Mouse (Mus musculus): ENCODE results near the gene Muc2. TPM values are rescaled to one million over a fixed set of nuclear protein-coding genes. Genes with fewer than 3 reads are reported as not detected.

The Muc2 gene
- polyA plus RNA-seq, 1 experiment from 2014 or later = 0.27 TPM

DNA sequence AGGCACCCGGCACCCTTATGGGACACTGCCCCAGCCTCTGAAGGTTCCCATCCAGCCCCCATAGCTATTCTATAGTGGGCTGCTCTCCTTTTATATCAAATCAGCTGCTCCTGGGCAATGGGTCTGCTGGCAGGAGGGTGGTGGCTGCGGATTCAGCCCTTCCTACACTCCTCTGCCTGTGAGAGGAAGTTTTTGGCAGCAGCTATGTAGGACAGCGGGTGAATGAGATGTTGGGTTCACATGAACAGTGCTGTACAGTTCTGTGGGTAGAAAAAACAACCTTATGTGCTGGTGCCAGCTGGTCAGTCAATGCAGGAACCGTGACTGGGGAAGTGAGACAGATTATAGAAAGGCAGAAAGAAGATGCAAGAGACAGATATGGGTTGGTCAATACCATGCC, 11.2 kb upstream of the Muc2 start:
- no peaks in the 10 kb centered on the region for H3K4me1 ChIP-seq (replicated peaks)
- no peak overlapping the region for H3K27ac ChIP-seq
- H3K9ac ChIP-seq (replicated peaks) = no peak overlapping the region
- WGBS = 87% methylated on average over 4 of the region's 4 CpGs
- no peaks in the 10 kb centered on the region for H3K27me3 ChIP-seq
- no peak overlapping the region for H3K4me2 ChIP-seq (replicated peaks)
- no peaks in the 10 kb centered on the region for H3K36me3 ChIP-seq
- H3K9me3 ChIP-seq = no peaks in the 10 kb centered on the region
- ATAC-seq = no peak
- H3K4me3 ChIP-seq (replicated peaks) = no peak overlapping the region

DNA sequence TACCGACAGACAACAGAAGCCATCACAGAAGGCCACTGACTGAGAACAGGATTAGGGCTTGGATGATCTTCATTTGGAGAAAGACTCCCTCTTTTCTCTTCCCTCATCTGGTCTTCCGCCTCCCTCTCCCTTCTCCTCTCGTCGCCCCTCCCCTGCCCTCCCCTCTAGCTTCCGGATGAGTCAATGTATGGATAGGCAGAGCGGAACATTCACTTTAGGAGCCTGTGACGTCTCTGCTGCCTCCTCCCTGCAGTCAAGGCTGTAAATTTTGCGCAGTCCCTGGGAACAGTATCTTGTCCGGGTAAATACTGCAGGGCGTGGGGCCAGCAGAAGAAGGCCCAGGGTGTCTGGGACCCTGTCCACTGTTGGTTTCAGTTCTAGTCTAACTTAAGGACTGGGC, 2.8 kb upstream of the Muc2 start:
- no peak overlapping the region for H3K4me2 ChIP-seq (replicated peaks)
- no peak overlapping the region for H3K9ac ChIP-seq (replicated peaks)
- no peak overlapping the region for H3K27ac ChIP-seq
- no peak for ATAC-seq
- H3K4me1 ChIP-seq (replicated peaks) = peaks cover 5% of the 10 kb centered on the region; the same call in 1 of the 2 replicates
- no peaks in the 10 kb centered on the region for H3K27me3 ChIP-seq
- no peaks in the 10 kb centered on the region for H3K36me3 ChIP-seq
- H3K4me3 ChIP-seq (replicated peaks) = no peak overlapping the region
- WGBS = 60% methylated on average over 10 of the region's 10 CpGs
- H3K9me3 ChIP-seq = no peaks in the 10 kb centered on the region

DNA sequence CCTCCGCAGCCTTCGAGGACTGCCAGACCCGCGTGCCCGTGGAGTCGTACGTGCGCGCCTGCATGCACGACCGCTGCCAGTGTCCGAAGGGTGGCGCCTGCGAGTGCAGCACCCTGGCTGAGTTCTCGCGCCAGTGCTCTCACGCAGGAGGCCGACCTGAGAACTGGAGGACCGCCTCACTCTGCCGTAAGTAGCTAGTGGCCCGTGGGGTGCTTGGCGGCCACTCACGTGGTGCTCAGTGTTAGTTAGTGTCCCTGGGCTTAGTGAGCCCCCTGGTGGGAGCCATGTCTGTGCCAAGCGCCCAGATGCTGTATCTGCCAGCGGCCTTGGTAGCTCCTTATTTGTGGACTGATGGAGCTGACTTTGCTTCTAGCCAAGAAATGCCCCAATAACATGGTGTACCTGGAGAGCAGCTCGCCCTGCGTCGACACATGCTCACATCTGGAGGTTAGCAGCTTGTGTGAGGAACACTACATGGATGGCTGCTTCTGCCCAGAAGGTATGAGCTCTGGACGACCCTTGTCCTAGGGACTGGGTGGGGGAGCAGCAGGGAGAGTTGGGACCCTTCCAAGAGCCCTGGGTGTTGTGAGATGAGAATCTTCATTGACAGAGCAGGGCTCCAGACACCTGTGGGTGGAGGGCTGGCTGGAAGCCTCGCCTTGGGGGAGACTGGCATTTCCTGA, 3.6 kb downstream of the Muc2 start:
- H3K4me1 ChIP-seq (replicated peaks) = peaks cover 5% of the 10 kb centered on the region; the same call in 1 of the 2 replicates
- no peaks in the 10 kb centered on the region for H3K27me3 ChIP-seq
- no peak overlapping the region for H3K9ac ChIP-seq (replicated peaks)
- 69% methylated on average over 30 of the region's 30 CpGs for WGBS
- no peak overlapping the region for H3K27ac ChIP-seq
- peak overlapping the region; percentile 5; the same call in 1 of the 2 replicates for H3K4me3 ChIP-seq (replicated peaks)
- no peaks in the 10 kb centered on the region for H3K9me3 ChIP-seq
- H3K4me2 ChIP-seq (replicated peaks) = peak overlapping the region; percentile 38
- no peak for ATAC-seq
- no peaks in the 10 kb centered on the region for H3K36me3 ChIP-seq

DNA sequence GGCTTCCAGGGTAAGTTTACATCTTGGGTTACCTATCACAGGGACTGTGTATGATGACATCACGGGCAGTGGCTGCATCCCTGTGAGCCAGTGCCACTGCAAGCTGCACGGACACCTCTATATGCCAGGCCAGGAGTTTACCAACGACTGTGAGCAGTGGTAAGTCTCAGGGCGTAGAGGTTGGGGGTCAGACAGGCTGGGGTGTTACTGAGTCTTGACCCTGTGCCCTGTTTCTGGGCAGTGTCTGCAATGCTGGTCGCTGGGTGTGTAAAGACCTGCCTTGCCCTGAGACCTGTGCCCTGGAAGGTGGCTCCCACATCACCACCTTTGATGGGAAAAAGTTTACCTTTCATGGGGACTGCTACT, 4.1 kb downstream of the Muc2 start:
- no peak for ATAC-seq
- no peaks in the 10 kb centered on the region for H3K36me3 ChIP-seq
- peaks cover 5% of the 10 kb centered on the region; the same call in 1 of the 2 replicates for H3K4me1 ChIP-seq (replicated peaks)
- H3K4me3 ChIP-seq (replicated peaks) = no peak overlapping the region
- no peak overlapping the region for H3K9ac ChIP-seq (replicated peaks)
- H3K9me3 ChIP-seq = no peaks in the 10 kb centered on the region
- no peaks in the 10 kb centered on the region for H3K27me3 ChIP-seq
- H3K27ac ChIP-seq = no peak overlapping the region
- WGBS = 90% methylated on average over 5 of the region's 5 CpGs
- no peak overlapping the region for H3K4me2 ChIP-seq (replicated peaks)

DNA sequence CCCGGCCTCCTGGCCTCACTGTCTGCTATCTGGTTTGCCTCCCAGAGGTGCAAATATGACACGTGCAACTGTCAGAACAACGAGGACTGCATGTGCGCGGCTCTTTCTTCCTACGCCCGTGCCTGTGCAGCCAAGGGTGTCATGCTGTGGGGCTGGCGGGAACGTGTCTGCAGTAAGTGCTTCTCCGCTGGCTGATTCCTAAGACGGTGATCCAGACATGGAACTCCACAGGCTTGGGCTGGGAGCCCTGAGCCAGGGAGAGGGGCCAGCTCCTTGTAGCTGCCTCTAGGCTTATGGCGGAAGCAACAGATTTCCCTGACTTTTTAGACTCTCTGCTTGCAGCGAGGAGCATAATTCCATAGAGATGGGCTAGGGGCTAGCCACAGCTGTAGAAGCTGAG, 6.4 kb downstream of the Muc2 start:
- Histone ChIP-seq H3K27me3 (no peaks in the 10 kb centered on the region), H3K36me3 (no peaks in the 10 kb centered on the region), H3K4me3 (replicated peaks) (no peak overlapping the region), H3K4me2 (replicated peaks) (no peak overlapping the region), H3K27ac (no peak overlapping the region), H3K4me1 (replicated peaks) (no peaks in the 10 kb centered on the region), H3K9ac (replicated peaks) (no peak overlapping the region), H3K9me3 (no peaks in the 10 kb centered on the region)
- WGBS = 78% methylated on average over 13 of the region's 13 CpGs
- no peak for ATAC-seq

DNA sequence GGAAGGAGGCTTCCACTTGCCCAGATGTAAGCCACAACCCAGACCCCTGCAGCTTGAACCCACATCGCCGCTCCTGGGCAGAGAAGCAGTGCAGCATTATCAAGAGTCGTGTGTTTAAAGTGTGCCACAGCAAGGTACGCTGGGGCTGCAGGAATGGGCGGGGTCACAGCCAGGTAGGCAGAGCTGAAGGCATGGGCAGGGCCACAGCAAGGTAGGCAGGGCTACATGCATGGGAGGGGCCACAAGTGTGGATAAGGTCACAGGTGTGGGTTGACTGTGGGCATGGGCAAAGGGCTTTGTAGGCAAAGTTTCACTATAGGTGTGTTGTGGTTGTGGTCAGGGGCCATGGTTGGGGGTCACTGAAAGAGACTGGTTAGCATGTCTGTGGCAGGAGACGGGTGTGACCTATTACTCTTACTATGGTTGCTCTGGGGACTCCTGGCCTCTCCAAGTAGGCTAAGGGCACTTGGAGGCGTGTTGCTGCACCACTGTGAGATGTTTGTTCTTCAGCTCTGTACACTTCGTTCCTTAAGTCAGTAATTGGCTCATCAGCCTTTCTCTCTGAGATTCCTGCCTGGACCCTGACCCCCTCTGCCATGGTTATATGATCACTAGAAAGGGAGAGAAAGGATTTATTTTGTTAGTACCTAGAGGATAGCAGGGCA, 9.5 kb downstream of the Muc2 start:
- no peak overlapping the region for H3K9ac ChIP-seq (replicated peaks)
- no peaks in the 10 kb centered on the region for H3K36me3 ChIP-seq
- no peaks in the 10 kb centered on the region for H3K9me3 ChIP-seq
- no peaks in the 10 kb centered on the region for H3K4me1 ChIP-seq (replicated peaks)
- no peaks in the 10 kb centered on the region for H3K27me3 ChIP-seq
- no peak overlapping the region for H3K4me3 ChIP-seq (replicated peaks)
- WGBS = 84% methylated on average over 8 of the region's 8 CpGs
- ATAC-seq = no peak
- no peak overlapping the region for H3K4me2 ChIP-seq (replicated peaks)
- H3K27ac ChIP-seq = no peak overlapping the region

DNA sequence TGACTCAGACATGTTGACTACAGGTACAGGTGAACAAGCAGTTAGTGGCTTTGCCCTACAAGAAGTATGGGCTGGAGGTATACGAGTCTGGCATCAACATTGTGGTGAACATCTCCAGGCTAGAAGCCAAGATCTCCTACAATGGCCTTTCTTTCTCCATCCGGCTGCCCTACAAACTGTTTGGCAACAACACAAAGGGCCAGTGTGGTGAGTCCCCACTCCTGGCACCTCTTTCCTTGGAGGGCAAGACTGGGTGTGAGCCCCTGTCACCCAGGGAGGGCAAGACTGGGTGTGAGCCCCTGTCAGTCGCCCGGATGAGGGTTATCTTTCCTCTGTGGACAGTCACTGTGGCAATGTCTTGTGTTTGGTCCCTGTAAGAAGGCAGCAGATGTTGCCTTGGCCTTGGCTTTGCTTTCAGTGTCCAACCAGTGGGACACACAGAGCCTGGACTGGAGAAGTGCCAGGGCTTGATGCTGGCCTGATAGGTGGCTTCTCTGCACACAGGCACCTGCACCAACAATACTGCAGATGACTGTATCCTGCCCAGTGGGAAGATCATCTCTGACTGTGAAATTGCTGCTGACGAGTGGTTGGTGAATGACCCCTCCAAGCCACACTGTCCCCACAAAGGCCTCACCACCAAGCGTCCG, 57.4 kb downstream of the Muc2 start:
- no peak overlapping the region for H3K4me2 ChIP-seq (replicated peaks)
- H3K9ac ChIP-seq (replicated peaks) = no peak overlapping the region
- 90% methylated on average over 7 of the region's 7 CpGs for WGBS
- H3K4me1 ChIP-seq (replicated peaks) = no peaks in the 10 kb centered on the region
- H3K36me3 ChIP-seq = no peaks in the 10 kb centered on the region
- no peak for ATAC-seq
- no peaks in the 10 kb centered on the region for H3K9me3 ChIP-seq
- H3K27me3 ChIP-seq = no peaks in the 10 kb centered on the region
- no peak overlapping the region for H3K27ac ChIP-seq
- H3K4me3 ChIP-seq (replicated peaks) = no peak overlapping the region

DNA sequence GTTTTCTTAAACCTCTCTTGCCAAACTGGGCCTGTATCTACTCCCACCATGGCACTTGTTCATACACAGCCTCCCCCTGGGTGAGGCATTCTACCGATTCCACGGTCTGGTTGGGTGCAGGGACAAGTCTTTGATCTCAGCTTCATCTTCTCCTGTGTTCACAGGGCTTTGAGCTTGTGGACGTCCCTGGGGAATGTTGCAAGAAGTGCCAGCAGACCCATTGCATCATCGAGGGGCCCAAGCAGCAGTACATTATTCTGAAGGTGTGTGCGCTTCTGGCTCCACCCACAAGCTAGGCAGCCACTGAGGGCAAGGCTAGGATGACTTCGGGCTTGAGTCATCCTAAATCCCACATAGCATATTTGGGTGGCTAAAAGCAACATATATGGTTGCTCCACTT, 62.4 kb downstream of the Muc2 start:
- no peaks in the 10 kb centered on the region for H3K27me3 ChIP-seq
- no peak overlapping the region for H3K27ac ChIP-seq
- H3K4me3 ChIP-seq (replicated peaks) = no peak overlapping the region
- H3K4me1 ChIP-seq (replicated peaks) = no peaks in the 10 kb centered on the region
- ATAC-seq = no peak
- no peaks in the 10 kb centered on the region for H3K36me3 ChIP-seq
- WGBS = 86% methylated on average over 6 of the region's 6 CpGs
- no peaks in the 10 kb centered on the region for H3K9me3 ChIP-seq
- H3K4me2 ChIP-seq (replicated peaks) = no peak overlapping the region
- no peak overlapping the region for H3K9ac ChIP-seq (replicated peaks)

DNA sequence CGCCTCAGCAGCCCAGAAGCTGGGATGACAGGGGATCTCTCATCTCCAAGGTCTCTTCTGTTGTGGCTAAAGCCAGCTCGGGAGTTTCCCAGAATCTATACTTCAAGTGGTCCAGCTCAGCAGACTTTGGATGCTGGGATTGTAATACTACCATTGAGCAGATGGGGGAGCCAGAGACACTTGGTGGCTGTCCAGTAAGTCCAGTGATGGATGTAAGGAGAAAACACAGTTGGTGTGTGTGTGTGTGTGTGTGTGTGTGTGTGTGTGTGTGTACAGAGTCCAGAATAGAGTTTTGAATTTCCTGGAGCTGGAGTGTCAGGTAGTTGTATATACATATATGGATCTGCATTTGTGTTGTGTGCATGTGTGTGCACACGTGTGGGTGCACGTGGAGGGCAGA, 65.7 kb downstream of the Muc2 start:
- peak; percentile 70; the same call in 1 of the 2 replicates for ATAC-seq

DNA sequence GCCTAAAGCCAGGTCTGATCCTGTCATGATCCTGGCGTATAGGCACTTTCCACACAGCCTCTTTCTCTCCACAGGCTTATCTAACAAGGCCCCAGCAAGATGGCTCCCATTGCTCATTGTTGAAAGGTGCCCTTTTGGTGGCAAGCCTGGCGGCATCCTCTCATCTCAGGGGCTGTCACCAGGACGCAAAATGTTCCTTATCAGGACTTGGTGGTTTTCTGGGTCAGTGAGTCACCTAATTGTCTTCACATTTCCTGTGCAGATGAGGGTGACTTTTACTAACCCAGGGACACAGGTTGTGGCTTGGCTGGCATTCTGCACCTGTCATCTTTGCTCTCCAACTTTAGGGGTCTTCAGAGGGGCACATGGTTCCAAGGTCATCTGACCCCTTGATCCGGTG, 68.2 kb downstream of the Muc2 start:
- no peaks in the 10 kb centered on the region for H3K27me3 ChIP-seq
- H3K27ac ChIP-seq = no peak overlapping the region
- H3K4me2 ChIP-seq (replicated peaks) = no peak overlapping the region
- no peaks in the 10 kb centered on the region for H3K4me1 ChIP-seq (replicated peaks)
- H3K9me3 ChIP-seq = no peaks in the 10 kb centered on the region
- WGBS = 82% methylated on average over 4 of the region's 4 CpGs
- no peak for ATAC-seq
- H3K9ac ChIP-seq (replicated peaks) = no peak overlapping the region
- no peaks in the 10 kb centered on the region for H3K36me3 ChIP-seq
- H3K4me3 ChIP-seq (replicated peaks) = no peak overlapping the region

More for the DNA sequence above, 65.7 kb downstream of the Muc2 start:
- no peaks in the 10 kb centered on the region for H3K36me3 ChIP-seq
- H3K4me3 ChIP-seq (replicated peaks) = no peak overlapping the region
- 53% methylated on average over 4 of the region's 4 CpGs for WGBS
- no peaks in the 10 kb centered on the region for H3K4me1 ChIP-seq (replicated peaks)
- no peaks in the 10 kb centered on the region for H3K9me3 ChIP-seq
- H3K27ac ChIP-seq = no peak overlapping the region
- H3K4me2 ChIP-seq (replicated peaks) = no peak overlapping the region
- no peaks in the 10 kb centered on the region for H3K27me3 ChIP-seq
- no peak overlapping the region for H3K9ac ChIP-seq (replicated peaks)

DNA sequence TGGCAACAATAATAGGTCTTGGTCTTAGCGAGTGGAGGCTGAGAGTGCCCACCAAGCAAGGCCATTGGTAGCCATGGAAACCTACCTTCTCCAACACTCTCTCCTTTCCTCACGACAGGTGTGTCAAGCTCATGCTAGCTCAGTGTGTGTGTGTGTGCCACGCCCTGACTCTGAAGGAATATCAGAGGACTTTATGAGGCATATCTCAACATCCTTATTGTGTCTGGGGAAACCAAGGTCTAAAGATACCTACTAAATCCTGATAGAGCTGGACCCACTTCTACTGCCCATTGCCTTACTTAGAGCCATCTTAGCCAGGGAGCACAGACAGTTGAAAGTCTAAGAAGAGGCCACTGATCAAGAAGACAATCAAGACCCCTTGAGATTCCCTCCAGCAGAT, 80.4 kb downstream of the Muc2 start:
- ATAC-seq = no peak
- WGBS = 93% methylated on average over 3 of the region's 3 CpGs
- H3K4me2 ChIP-seq (replicated peaks) = no peak overlapping the region
- H3K9ac ChIP-seq (replicated peaks) = no peak overlapping the region
- no peaks in the 10 kb centered on the region for H3K27me3 ChIP-seq
- H3K4me1 ChIP-seq (replicated peaks) = peaks cover 10% of the 10 kb centered on the region
- H3K4me3 ChIP-seq (replicated peaks) = no peak overlapping the region
- H3K27ac ChIP-seq = no peak overlapping the region
- H3K36me3 ChIP-seq = no peaks in the 10 kb centered on the region
- H3K9me3 ChIP-seq = no peaks in the 10 kb centered on the region

DNA sequence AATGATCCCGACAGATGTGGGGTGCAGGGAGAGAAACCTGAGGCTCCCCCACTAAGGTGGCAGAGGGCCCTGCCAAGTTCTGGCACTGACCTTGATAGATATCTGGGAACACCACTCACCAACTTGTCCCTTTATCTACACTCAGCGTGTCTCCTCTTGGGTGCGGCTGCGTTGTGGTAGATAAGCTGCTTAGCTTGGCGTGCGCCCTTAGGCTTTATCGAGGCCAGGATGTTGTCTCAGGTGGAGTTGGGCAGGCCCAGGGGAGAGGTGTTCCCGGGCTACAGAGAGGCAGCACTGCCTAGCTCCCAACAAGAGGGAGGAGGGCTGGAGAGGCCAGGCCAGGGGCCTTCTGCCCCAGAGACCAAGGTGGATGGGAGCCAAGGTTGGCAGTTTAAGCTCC, 80.8 kb downstream of the Muc2 start:
- Histone ChIP-seq H3K27ac (no peak overlapping the region), H3K9ac (replicated peaks) (no peak overlapping the region), H3K4me2 (replicated peaks) (no peak overlapping the region), H3K9me3 (no peaks in the 10 kb centered on the region), H3K27me3 (no peaks in the 10 kb centered on the region), H3K4me3 (replicated peaks) (no peak overlapping the region), H3K36me3 (no peaks in the 10 kb centered on the region), H3K4me1 (replicated peaks) (peaks cover 10% of the 10 kb centered on the region)
- WGBS = 85% methylated on average over 8 of the region's 8 CpGs
- no peak for ATAC-seq

Measured in midbrain, embryonic 13.5 days (tissue).